Mouse (Mus musculus) cerebellum, adult 2 months (tissue): ENCODE measurements at regions not wholly inside any gene's neighbourhood (a gene's known extent, or its start where the extent isn't known, plus 50 kb on each side); places are given as distances from the start of the nearest gene placed in this dataset.

ENCODE experiments used
- CTCF ChIP-seq: fragments of 200-500 bp; IDR thresholded peaks from 2 replicates; pipeline ENCODE4 v1.5.1; 2011; ENCODE audit warnings: low read depth, mild to moderate bottlenecking, control low read depth, low read length, moderate library complexity, borderline replicate concordance; ENCODE audit not compliant: insufficient read depth
- POLR2A ChIP-seq: fragments of 200-500 bp; IDR thresholded peaks from 2 replicates; pipeline ENCODE4 v1.6.1; 2011; ENCODE audit warnings: low read length, control low read depth, borderline replicate concordance; ENCODE audit not compliant: insufficient read depth

- no peak for TF ChIP-seq CTCF
- no peak for TF ChIP-seq POLR2A
Measured at GRCm38 (mm10) chr2:170263594-170263993, 115.7 kb upstream of the Zfp217 start.
